Mouse (Mus musculus) liver, embryonic 14.5 days (tissue): ENCODE results near the gene Naa25. TPM values are rescaled to one million over a fixed set of nuclear protein-coding genes. Genes with fewer than 3 reads are reported as not detected.
A peak's percentile ranks its signal among the peaks of the same experiment; 100 is the strongest.

Experiments used
- ATAC-seq: fragments of 200-750 bp; cut with Nextera tagmentation; 2 replicates; pipeline ENCODE4 v1.8.0; 2017; ENCODE audit warnings: moderate number of reproducible peaks, mild to moderate bottlenecking, moderate library complexity; ENCODE audit not compliant: insufficient read depth
- DNase-seq, 3 experiments: peaks; one replicate each; pipeline ENCODE4 v3.0.0-alpha.2; 2012 to 2013; ENCODE audit warnings: low read depth in 3 of 3, low spot score in 3 of 3
- H3K27ac ChIP-seq: fragments of 300-500 bp; sonication (generic); 2 replicates; pipeline ENCODE4 v1.5.1; 2014; ENCODE audit warnings: moderate library complexity, mild to moderate bottlenecking, control low read depth, inconsistent platforms
- H3K27me3 ChIP-seq: fragments of 300-500 bp; sonication (generic); 2 replicates; pipeline ENCODE4 v1.6.1; 2014; ENCODE audit warnings: mild to moderate bottlenecking, low read length, moderate library complexity; ENCODE audit not compliant: control insufficient read depth, insufficient read depth
- H3K36me3 ChIP-seq: fragments of 300-500 bp; sonication (generic); replicated peaks from 2 replicates; pipeline ENCODE4 v1.6.1; 2014; ENCODE audit warnings: low read depth; ENCODE audit not compliant: control insufficient read depth, insufficient read depth
- H3K4me1 ChIP-seq, 2 experiments: fragments of 200-500 bp in 1 of 2; fragments of 300-500 bp in 1 of 2; sonication (generic) in 1 of 2; replicated peaks; 2 replicates each; pipeline ENCODE4 v1.6.1; 2012 to 2014; ENCODE audit warnings: antibody characterized with exemption in 1 of 2, inconsistent platforms in 1 of 2, low read length in 1 of 2; ENCODE audit not compliant: control insufficient read depth in 2 of 2, insufficient read depth in 2 of 2
- H3K4me2 ChIP-seq: fragments of 300-500 bp; sonication (generic); 2 replicates; pipeline ENCODE4 v1.6.1; 2014; ENCODE audit warnings: low read depth, mild to moderate bottlenecking, control low read depth, moderate library complexity
- H3K4me3 ChIP-seq, 2 experiments: fragments of 200-500 bp in 1 of 2; fragments of 300-500 bp in 1 of 2; sonication (generic) in 1 of 2; 2 replicates each; pipeline ENCODE4 v1.5.1; 2012 to 2014; ENCODE audit warnings: low read depth in 2 of 2, low read length in 2 of 2, mild to moderate bottlenecking in 2 of 2, control low read depth in 1 of 2, inconsistent platforms in 1 of 2, moderate library complexity in 1 of 2; ENCODE audit not compliant: insufficient read depth in 1 of 2
- H3K9ac ChIP-seq: fragments of 300-500 bp; sonication (generic); replicated peaks from 2 replicates; pipeline ENCODE4 v1.6.1; 2014; ENCODE audit warnings: mild to moderate bottlenecking, control low read depth, moderate library complexity
- H3K9me3 ChIP-seq: fragments of 300-500 bp; sonication (generic); 2 replicates; pipeline ENCODE4 v1.6.1; 2016; ENCODE audit warnings: low read length, mixed read lengths; ENCODE audit not compliant: control insufficient read depth
- CTCF ChIP-seq: IDR thresholded peaks from 2 replicates; pipeline ENCODE4 v1.5.1; 2016; ENCODE audit warnings: antibody characterized with exemption, low read depth, control low read depth
- EP300 ChIP-seq: IDR thresholded peaks from 2 replicates; pipeline ENCODE4 v1.6.1; 2016; ENCODE audit warnings: antibody characterized with exemption, low read depth
- WGBS: fragments of 180-500 bp; shearing (Covaris S2); extraction: QIAGEN DNeasy Blood & Tissue Kit; methylation state at CpG from one replicate; pipeline ENCODE4 v1.1.7; 2014; ENCODE audit not compliant: insufficient replicate concordance; 5-methylcytosine and 5-hydroxymethylcytosine counted together
- polyA plus RNA-seq, 2 experiments: library from polyadenylated mRNA; depleted of rRNA in 1 of 2; stranded (reverse) in 1 of 2; unstranded in 1 of 2; fragments of >200 nt; fragmentation: Nextera tagmentation in 1 of 2; extraction: Ambion mirVana in 1 of 2; gene quantifications; 2 replicates each; pipeline versions ENCODE4 v1.2.1 to v1.2.3; 2012 to 2014

Naa25 gene
- polyA plus RNA-seq, 2 experiments = 8.8 to 18.5 TPM

- H3K4me1 ChIP-seq = peaks cover 26 to 34% of the 10 kb centered on the region in 2 experiments
- WGBS = 22% methylated on average over 9 of the region's 9 CpGs
- H3K4me2 ChIP-seq = peak overlapping the region; percentile 98
- H3K4me3 ChIP-seq = peak overlapping the region; percentile 76 to 89
- no peaks in the 10 kb centered on the region; the same call in none of the 2 replicates for H3K36me3 ChIP-seq
- H3K27me3 ChIP-seq = no peaks in the 10 kb centered on the region
- TF ChIP-seq EP300 (no peak), CTCF (no peak)
- ATAC-seq (no peak), DNase-seq (no peak)
- H3K9ac ChIP-seq = peak overlapping the region; percentile 83
- H3K9me3 ChIP-seq = no peaks in the 10 kb centered on the region; the same call in 1 of the 2 replicates
- no peak overlapping the region; the same call in 1 of the 2 replicates for H3K27ac ChIP-seq
Measured at GRCm38 (mm10) chr5:121398965-121399462, 1.3 kb downstream of the Naa25 start.

- H3K9ac ChIP-seq = no peak overlapping the region
- peak overlapping the region; percentile 98 for H3K4me2 ChIP-seq
- H3K4me3 ChIP-seq = peak overlapping the region; percentile 61 to 76; a peak in 3 of 4 replicates
- no peaks in the 10 kb centered on the region for H3K27me3 ChIP-seq
- no peak for TF ChIP-seq CTCF
- TF ChIP-seq EP300 = no peak
- DNase-seq (no peak), ATAC-seq (no peak)
- H3K9me3 ChIP-seq = no peaks in the 10 kb centered on the region
- peaks cover 26 to 34% of the 10 kb centered on the region in 2 experiments for H3K4me1 ChIP-seq
- no peak overlapping the region; the same call in 1 of the 2 replicates for H3K27ac ChIP-seq
- no peaks in the 10 kb centered on the region; the same call in none of the 2 replicates for H3K36me3 ChIP-seq
- WGBS = 50% methylated on average over 5 of the region's 5 CpGs
Measured at GRCm38 (mm10) chr5:121399540-121399939, 1.8 kb downstream of the Naa25 start.

- peaks cover 26 to 34% of the 10 kb centered on the region in 2 experiments for H3K4me1 ChIP-seq
- H3K27ac ChIP-seq = no peak overlapping the region
- no peak for ATAC-seq
- H3K4me3 ChIP-seq = peak overlapping the region in 1 of 2 experiments; percentile 8; a peak in 1 of 4 replicates
- no peak for TF ChIP-seq CTCF
- TF ChIP-seq EP300 = no peak
- H3K9me3 ChIP-seq = no peaks in the 10 kb centered on the region
- H3K27me3 ChIP-seq = no peaks in the 10 kb centered on the region
- no peak for DNase-seq
- peak overlapping the region; percentile 98 for H3K4me2 ChIP-seq
- H3K9ac ChIP-seq = no peak overlapping the region
- 44% methylated on average over 5 of the region's 5 CpGs for WGBS
- no peaks in the 10 kb centered on the region; the same call in none of the 2 replicates for H3K36me3 ChIP-seq
Measured at GRCm38 (mm10) chr5:121400064-121400463, 2.3 kb downstream of the Naa25 start.

GRCm38 (mm10) chr5:121400849-121401248, 3.1 kb downstream of the Naa25 start:
- no peak overlapping the region for H3K9ac ChIP-seq
- H3K4me1 ChIP-seq = peaks cover 26 to 34% of the 10 kb centered on the region in 2 experiments
- WGBS = 37% methylated on average over 5 of the region's 5 CpGs
- ATAC-seq = no peak
- no peak for TF ChIP-seq EP300
- TF ChIP-seq CTCF = no peak
- no peaks in the 10 kb centered on the region for H3K27me3 ChIP-seq
- H3K4me3 ChIP-seq = no peak overlapping the region
- H3K36me3 ChIP-seq = no peaks in the 10 kb centered on the region; the same call in none of the 2 replicates
- H3K27ac ChIP-seq = no peak overlapping the region
- no peaks in the 10 kb centered on the region for H3K9me3 ChIP-seq
- no peak overlapping the region for H3K4me2 ChIP-seq
- DNase-seq = no peak

GRCm38 (mm10) chr5:121407856-121408255, 10.1 kb downstream of the Naa25 start:
- no peak overlapping the region for H3K4me2 ChIP-seq
- no peaks in the 10 kb centered on the region for H3K27me3 ChIP-seq
- H3K27ac ChIP-seq = no peak overlapping the region
- no peak for DNase-seq
- H3K4me3 ChIP-seq = no peak overlapping the region
- WGBS = 89% methylated on average over 8 of the region's 8 CpGs
- no peaks in the 10 kb centered on the region for H3K9me3 ChIP-seq
- ATAC-seq = no peak
- peaks cover 0 to 3% of the 10 kb centered on the region in 2 experiments; a peak in 1 of 4 replicates for H3K4me1 ChIP-seq
- H3K36me3 ChIP-seq = peaks cover 41% of the 10 kb centered on the region
- H3K9ac ChIP-seq = no peak overlapping the region
- TF ChIP-seq EP300 = no peak
- no peak for TF ChIP-seq CTCF
